Mouse (Mus musculus): Measurements from ENCODE around the gene Olfr250.

DNA sequence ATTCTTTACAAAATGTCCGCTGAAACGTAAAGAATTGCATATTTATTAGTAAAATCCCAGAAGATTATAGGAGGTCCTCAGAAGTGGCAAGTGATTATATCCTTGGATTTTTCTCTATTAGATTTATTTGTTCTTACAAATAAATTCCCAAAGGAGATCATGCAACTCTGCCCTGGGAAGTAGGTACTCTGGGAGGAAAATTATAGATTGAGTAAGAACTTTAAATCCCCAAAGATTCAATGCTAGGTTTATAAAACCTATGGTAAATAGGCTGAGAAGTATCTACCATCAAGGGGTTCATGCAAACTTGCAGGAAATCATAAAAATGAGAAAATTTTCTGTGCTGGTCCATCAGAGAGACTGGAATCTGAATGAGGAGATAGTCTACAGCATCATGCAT, at the start of gene Olfr250:
- TF ChIP-seq POLR2A (IDR thresholded peaks at IDR 0.05; ENCODE audit: insufficient read depth, low read depth, low read length) (no peak), CTCF (IDR thresholded peaks at IDR 0.05) (no peak), EP300 (IDR thresholded peaks at IDR 0.05; ENCODE audit: insufficient read depth, low read depth, low read length) (no peak)

All from heart, adult 2 months (tissue).